22 mouse cellular contexts compared by ENCODE assay signal in the genomic region with DNA sequence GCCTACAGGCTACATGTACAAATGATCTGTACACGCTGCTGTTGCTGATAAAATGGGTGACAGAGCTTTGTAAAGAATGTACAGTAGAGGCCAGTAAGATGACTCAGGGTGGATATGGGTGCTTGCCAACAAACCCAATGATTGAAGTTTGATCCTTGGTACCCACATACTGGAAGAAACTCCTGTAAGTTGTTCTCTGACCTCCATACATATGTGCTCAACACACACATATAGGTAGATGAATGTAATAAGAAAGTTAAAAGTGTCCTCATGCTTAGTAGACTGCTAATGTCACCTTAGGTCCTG.
A peak's percentile ranks its signal among the peaks of the same experiment; 100 is the strongest.
DNase-seq lines count a peak whose midpoint lies in the region; ATAC-seq lines count a peak whose summit lies in the region.
"Had no signal": no experiment of that assay in that cellular context is flagged by ENCODE, and none has a peak within 500 bp of the region (broad histone marks: within the 10 kb centered on the region; RNA-seq: fewer than 3 reads in every experiment).

No protein-coding gene starts in this region.

- no peak overlapping the region for H3K4me2 ChIP-seq in midbrain, embryonic 15.5 days
- no peak overlapping the region for H3K4me2 ChIP-seq in forebrain, embryonic 13.5 days
- H3K4me2 ChIP-seq: embryonic facial prominence, embryonic 12.5 days; embryonic facial prominence, embryonic 15.5 days; forebrain, embryonic 15.5 days; heart, embryonic 11.5 days; hindbrain, embryonic 12.5 days had no signal

- 63% methylated on average over 1 of the region's 1 CpGs for WGBS in midbrain, embryonic 15.5 days
- 88% methylated on average over 1 of the region's 1 CpGs for WGBS in midbrain, embryonic 10.5 days
- WGBS in forebrain, embryonic 13.5 days, result 92% methylated on average over 1 of the region's 1 CpGs

- no peaks in the 10 kb centered on the region for H3K27me3 ChIP-seq in midbrain, embryonic 15.5 days (replicated peaks)
- no peaks in the 10 kb centered on the region for H3K27me3 ChIP-seq in midbrain, embryonic 10.5 days (ENCODE audit: low read depth, poor library complexity, severe bottlenecking)
- no peaks in the 10 kb centered on the region for H3K27me3 ChIP-seq in forebrain, embryonic 13.5 days
- H3K27me3 ChIP-seq: embryonic facial prominence, embryonic 12.5 days; embryonic facial prominence, embryonic 15.5 days; forebrain, embryonic 15.5 days; hindbrain, embryonic 12.5 days; Patski had no signal

- no peak overlapping the region for H3K9ac ChIP-seq in midbrain, embryonic 15.5 days
- H3K9ac ChIP-seq in forebrain, embryonic 13.5 days, result no peak overlapping the region
- H3K9ac ChIP-seq: embryonic facial prominence, embryonic 12.5 days; embryonic facial prominence, embryonic 15.5 days; forebrain, embryonic 15.5 days; hindbrain, embryonic 12.5 days had no signal

- peaks cover 12% of the 10 kb centered on the region for H3K4me1 ChIP-seq in midbrain, embryonic 15.5 days
- H3K4me1 ChIP-seq in midbrain, embryonic 10.5 days, result no peaks in the 10 kb centered on the region
- H3K4me1 ChIP-seq in forebrain, embryonic 13.5 days, result no peaks in the 10 kb centered on the region
- H3K4me1 ChIP-seq: embryonic facial prominence, embryonic 12.5 days; embryonic facial prominence, embryonic 15.5 days; hindbrain, embryonic 12.5 days had no signal

- no peak overlapping the region for H3K4me3 ChIP-seq in midbrain, embryonic 15.5 days
- no peak overlapping the region for H3K4me3 ChIP-seq in midbrain, embryonic 10.5 days
- no peak overlapping the region for H3K4me3 ChIP-seq in forebrain, embryonic 13.5 days
- H3K4me3 ChIP-seq: embryonic facial prominence, embryonic 12.5 days; embryonic facial prominence, embryonic 15.5 days; forebrain, embryonic 15.5 days; hindbrain, embryonic 12.5 days had no signal

- peak; percentile 12 to 37 for DNase-seq in adrenal gland, postnatal 36 days
- no peak for DNase-seq in adrenal gland, postnatal 10 days
- DNase-seq in midbrain, embryonic 10.5 days (ENCODE audit: low spot score), result no peak
- DNase-seq in Muller cell, postnatal 12 days (ENCODE audit: inconsistent ontology term), result peak; percentile 50
- DNase-seq: cerebellum, adult 11 months; cerebellum, adult 2 months; cerebellum, adult 9-11 months; cerebellum, postnatal 25 days; gastrocnemius, postnatal 25 days; kidney, adult 18-20 months had no signal

- H3K36me3 ChIP-seq in midbrain, embryonic 15.5 days (replicated peaks), result no peaks in the 10 kb centered on the region
- no peaks in the 10 kb centered on the region for H3K36me3 ChIP-seq in midbrain, embryonic 10.5 days
- no peaks in the 10 kb centered on the region for H3K36me3 ChIP-seq in forebrain, embryonic 13.5 days (ENCODE audit: poor library complexity, severe bottlenecking)
- H3K36me3 ChIP-seq: embryonic facial prominence, embryonic 12.5 days; embryonic facial prominence, embryonic 15.5 days; forebrain, embryonic 15.5 days; hindbrain, embryonic 12.5 days had no signal

- H3K9me3 ChIP-seq in midbrain, embryonic 15.5 days, result no peaks in the 10 kb centered on the region
- no peaks in the 10 kb centered on the region for H3K9me3 ChIP-seq in midbrain, embryonic 10.5 days (replicated peaks)
- H3K9me3 ChIP-seq in forebrain, embryonic 13.5 days (replicated peaks), result no peaks in the 10 kb centered on the region
- H3K9me3 ChIP-seq: embryonic facial prominence, embryonic 12.5 days; embryonic facial prominence, embryonic 15.5 days; forebrain, embryonic 15.5 days; hindbrain, embryonic 12.5 days had no signal

- ATAC-seq in midbrain, embryonic 15.5 days (replicated peaks), result no peak
- ATAC-seq in forebrain, embryonic 13.5 days, result no peak
- ATAC-seq: CD4-positive, CD25-positive, alpha-beta regulatory T cell, adult 4 months; forebrain, embryonic 15.5 days; hindbrain, embryonic 16.5 days; inflammation-experienced regulatory T-cells, adult 6 months; intestine, embryonic 16.5 days; Patski had no signal

- peak overlapping the region; percentile 52; the same call in 1 of the 2 replicates for H3K27ac ChIP-seq in midbrain, embryonic 15.5 days
- H3K27ac ChIP-seq in midbrain, embryonic 10.5 days (replicated peaks), result no peak overlapping the region
- no peak overlapping the region for H3K27ac ChIP-seq in forebrain, embryonic 13.5 days
- H3K27ac ChIP-seq: embryonic facial prominence, embryonic 12.5 days; embryonic facial prominence, embryonic 15.5 days; forebrain, embryonic 15.5 days; hindbrain, embryonic 12.5 days had no signal

Comparison
In these comparisons a context has a peak if more than half of its experiments do, and no peak if none do; other contexts are left out.
1. DNase-seq: peak in adrenal gland, postnatal 36 days (2 of 2) and Muller cell, postnatal 12 days (single experiment); none in adrenal gland, postnatal 10 days (single experiment) and midbrain, embryonic 10.5 days (single experiment).